ENCODE assay signal across 10 mouse cellular contexts in genomic region chr11:88862355-88862754, GRCm38 (mm10). TPM values are rescaled to one million over a fixed set of nuclear protein-coding genes. Genes with fewer than 3 reads are reported as not detected.
DNase-seq lines count a peak whose midpoint lies in the region; ATAC-seq and TF ChIP-seq lines count a peak whose summit lies in the region.
"Had no signal": no experiment of that assay in that cellular context is flagged by ENCODE, and none has a peak within 500 bp of the region (broad histone marks: within the 10 kb centered on the region; RNA-seq: fewer than 3 reads in every experiment).

No protein-coding gene starts in this region.

- WGBS in heart, embryonic 15.5 days, result 70% methylated on average over 2 of the region's 2 CpGs
- WGBS in hindbrain, postnatal 0 days, result 90% methylated on average over 2 of the region's 2 CpGs
- 90% methylated on average over 2 of the region's 2 CpGs for WGBS in midbrain, embryonic 16.5 days
- 91% methylated on average over 2 of the region's 2 CpGs for WGBS in cerebellum, adult 2 months

- H3K27ac ChIP-seq in heart, embryonic 15.5 days, result peak overlapping the region; percentile 85
- H3K27ac ChIP-seq in brown adipose tissue, adult 24 weeks (replicated peaks; ENCODE audit: low read depth, low read length), result peak overlapping the region; percentile 94
- no peak overlapping the region for H3K27ac ChIP-seq in hindbrain, postnatal 0 days
- H3K27ac ChIP-seq in midbrain, embryonic 16.5 days (ENCODE audit: low read length), result no peak overlapping the region
- H3K27ac ChIP-seq in cerebellum, adult 2 months (ENCODE audit: insufficient read depth, low read length), result no peak overlapping the region

- H3K4me2 ChIP-seq in heart, embryonic 15.5 days, result peak overlapping the region; percentile 98
- peak overlapping the region; percentile 100 for H3K4me2 ChIP-seq in hindbrain, postnatal 0 days (ENCODE audit: low read depth, low read length)
- peak overlapping the region; percentile 98 for H3K4me2 ChIP-seq in midbrain, embryonic 16.5 days (ENCODE audit: low read length)

- TF ChIP-seq CTCF in hindbrain, postnatal 0 days (IDR thresholded peaks at IDR 0.05; ENCODE audit: low read depth), result no peak
- TF ChIP-seq CTCF in cerebellum, adult 2 months (IDR thresholded peaks at IDR 0.05; ENCODE audit: borderline replicate concordance, insufficient read depth, low read depth, low read length), result no peak

- DNase-seq in heart, postnatal 14 days, result no peak
- no peak for DNase-seq in hindbrain, postnatal 0 days (ENCODE audit: low spot score)
- no peak for DNase-seq in gastrocnemius, postnatal 10 days
- no peak for DNase-seq in cerebellum, adult 2 months
- no peak for DNase-seq in spleen, postnatal 36 days (ENCODE audit: low spot score in 2 of 2)
- DNase-seq: cerebellum, adult 9-11 months had no signal

- H3K9ac ChIP-seq in heart, embryonic 15.5 days, result peak overlapping the region; percentile 84
- no peak overlapping the region for H3K9ac ChIP-seq in hindbrain, postnatal 0 days (replicated peaks; ENCODE audit: low read length)
- no peak overlapping the region for H3K9ac ChIP-seq in midbrain, embryonic 16.5 days (ENCODE audit: low read depth, low read length)

- no peak for TF ChIP-seq POLR2A in cerebellum, adult 2 months (IDR thresholded peaks at IDR 0.05; ENCODE audit: borderline replicate concordance, insufficient read depth, low read length)

- no peaks in the 10 kb centered on the region for H3K9me3 ChIP-seq in heart, embryonic 15.5 days (replicated peaks)
- no peaks in the 10 kb centered on the region for H3K9me3 ChIP-seq in hindbrain, postnatal 0 days (ENCODE audit: low read length)
- no peaks in the 10 kb centered on the region for H3K9me3 ChIP-seq in midbrain, embryonic 16.5 days (replicated peaks; ENCODE audit: control insufficient read depth, low read length, poor library complexity, severe bottlenecking)

- intact Hi-C loops in heart, postnatal 14 days (cut with DNase I), result loop anchor here (5.0 kb wide), 1 partner anchor 95 kb away; the partner anchor contains the start of gene Scpep1

- no peaks in the 10 kb centered on the region for H3K36me3 ChIP-seq in heart, embryonic 15.5 days
- H3K36me3 ChIP-seq in hindbrain, postnatal 0 days (ENCODE audit: insufficient read depth, low read length), result no peaks in the 10 kb centered on the region
- H3K36me3 ChIP-seq in midbrain, embryonic 16.5 days (ENCODE audit: control insufficient read depth, insufficient read depth, low read length), result no peaks in the 10 kb centered on the region

- ATAC-seq in heart, embryonic 15.5 days (replicated peaks; ENCODE audit: insufficient number of reproducible peaks, insufficient read depth, low FRiP score, low read depth), result no peak
- ATAC-seq in hindbrain, postnatal 0 days, result no peak
- no peak for ATAC-seq in midbrain, embryonic 16.5 days

- no peaks in the 10 kb centered on the region for H3K27me3 ChIP-seq in heart, embryonic 15.5 days
- no peaks in the 10 kb centered on the region for H3K27me3 ChIP-seq in hindbrain, postnatal 0 days (ENCODE audit: insufficient read depth, low read length)
- H3K27me3 ChIP-seq in midbrain, embryonic 16.5 days (ENCODE audit: control insufficient read depth, insufficient read depth, low read depth, low read length), result no peaks in the 10 kb centered on the region
- H3K27me3 ChIP-seq in cerebellum, adult 2 months (ENCODE audit: control insufficient read depth, insufficient read depth, low read length), result no peaks in the 10 kb centered on the region

- peak overlapping the region; percentile 91 for H3K4me3 ChIP-seq in heart, embryonic 15.5 days
- peak overlapping the region; percentile 76 for H3K4me3 ChIP-seq in brown adipose tissue, adult 24 weeks (ENCODE audit: insufficient read depth, low read depth, low read length)
- peak overlapping the region; percentile 79 for H3K4me3 ChIP-seq in hindbrain, postnatal 0 days (ENCODE audit: low read length)
- peak overlapping the region; percentile 81; the same call in 1 of the 2 replicates for H3K4me3 ChIP-seq in midbrain, embryonic 16.5 days (ENCODE audit: low read depth, low read length)
- H3K4me3 ChIP-seq in cerebellum, adult 2 months (replicated peaks; ENCODE audit: insufficient read depth, low read depth, low read length), result no peak overlapping the region

- peaks cover 37% of the 10 kb centered on the region for H3K4me1 ChIP-seq in heart, embryonic 15.5 days (replicated peaks)
- peaks cover 4% of the 10 kb centered on the region for H3K4me1 ChIP-seq in brown adipose tissue, adult 24 weeks (ENCODE audit: control insufficient read depth, insufficient read depth, insufficient read length, low read length)
- H3K4me1 ChIP-seq in hindbrain, postnatal 0 days (ENCODE audit: insufficient read depth, low read length), result 0 out of 2 replicates have a peak, but pooled peaks cover 5% of the 10 kb centered on the region
- H3K4me1 ChIP-seq in midbrain, embryonic 16.5 days (ENCODE audit: control insufficient read depth, insufficient read depth, low read length), result peaks cover 19% of the 10 kb centered on the region
- peaks cover 6% of the 10 kb centered on the region for H3K4me1 ChIP-seq in cerebellum, adult 2 months (ENCODE audit: control insufficient read depth, insufficient read depth, low read length)

RNA-seq across cellular contexts. Expression of gene Akap1, which starts 2.0 kb away (rescaled TPM):
- polyA plus RNA-seq in heart, embryonic 15.5 days (2015; fragmentation: Nextera tagmentation; extraction: Ambion mirVana), result 44.2 and 45.8 TPM in 2 replicates
- total RNA-seq in heart, postnatal 14 days (2021), result 100 to 1,000 TPM; 114 TPM
- 102 and 114 TPM in 2 replicates for polyA plus RNA-seq in brown adipose tissue, adult 24 weeks (2012; ENCODE audit: insufficient read depth, insufficient read length, missing spikeins)
- total RNA-seq in hindbrain, postnatal 0 days (2014; rRNA removed), result 38.7 and 51.5 TPM in 2 replicates
- polyA plus RNA-seq in hindbrain, postnatal 0 days (2015; fragmentation: Nextera tagmentation; extraction: Ambion mirVana), result 19.5 and 20.8 TPM in 2 replicates
- 31.2 and 33.3 TPM in 2 replicates for polyA plus RNA-seq in midbrain, embryonic 16.5 days (2015; fragmentation: Nextera tagmentation; extraction: Ambion mirVana)
- 10 to 100 TPM; 66.9 to 77.5 TPM for total RNA-seq in gastrocnemius, postnatal 10 days (2021)
- 41.5 and 42.8 TPM in 2 replicates for polyA plus RNA-seq in cerebellum, adult 2 months (2012; rRNA removed)
- total RNA-seq: neutrophil, adult 5-6 weeks had no signal

Comparison
In these comparisons a context has a peak if more than half of its experiments do, and no peak if none do; other contexts are left out.
1. H3K27ac ChIP-seq: peak in heart, embryonic 15.5 days (single experiment) and brown adipose tissue, adult 24 weeks (single experiment); none in hindbrain, postnatal 0 days (single experiment), midbrain, embryonic 16.5 days (single experiment) and cerebellum, adult 2 months (single experiment).
2. Peak in every context shown above with its lines, with median percentiles within 50 percentile points of each other: H3K4me2 ChIP-seq.